Mouse (Mus musculus) kidney, embryonic 15.5 days (tissue): ENCODE data around the gene Gm42517. TPM values are rescaled to one million over a fixed set of nuclear protein-coding genes. Genes with fewer than 3 reads are reported as not detected.

Experiments
- ATAC-seq: fragments of 200-750 bp; cut with Nextera tagmentation; replicated peaks from 2 replicates; pipeline ENCODE4 v1.8.0; 2017; ENCODE audit warnings: moderate TSS enrichment; ENCODE audit not compliant: low FRiP score
- H3K27ac ChIP-seq: fragments of 300-500 bp; sonication (generic); 2 replicates; pipeline ENCODE4 v1.5.1; 2015; ENCODE audit warnings: mild to moderate bottlenecking, inconsistent platforms
- H3K27me3 ChIP-seq: fragments of 300-500 bp; sonication (generic); 2 replicates; pipeline ENCODE4 v1.6.1; 2015; ENCODE audit warnings: inconsistent platforms
- H3K36me3 ChIP-seq: fragments of 300-500 bp; sonication (generic); 2 replicates; pipeline ENCODE4 v1.6.1; 2015; ENCODE audit warnings: inconsistent platforms
- H3K4me1 ChIP-seq: fragments of 300-500 bp; sonication (generic); 2 replicates; pipeline ENCODE4 v1.6.1; 2015; ENCODE audit warnings: inconsistent platforms
- H3K4me2 ChIP-seq: fragments of 300-500 bp; sonication (generic); 2 replicates; pipeline ENCODE4 v1.6.1; 2015; ENCODE audit warnings: moderate library complexity, mild to moderate bottlenecking, inconsistent platforms
- H3K4me3 ChIP-seq: fragments of 300-500 bp; sonication (generic); replicated peaks from 2 replicates; pipeline ENCODE4 v1.5.1; 2015; ENCODE audit warnings: mild to moderate bottlenecking, inconsistent platforms
- H3K9ac ChIP-seq: fragments of 300-500 bp; sonication (generic); 2 replicates; pipeline ENCODE4 v1.6.1; 2015; ENCODE audit warnings: mild to moderate bottlenecking, inconsistent platforms
- H3K9me3 ChIP-seq: fragments of 300-500 bp; sonication (generic); replicated peaks from 2 replicates; pipeline ENCODE4 v1.6.1; 2016; ENCODE audit warnings: inconsistent platforms
- WGBS: fragments of 180-500 bp; shearing (Covaris S2); methylation state at CpG from one replicate; pipeline ENCODE4 v1.1.7; 2015; ENCODE audit warnings: mixed read lengths; 5-methylcytosine and 5-hydroxymethylcytosine counted together
- polyA plus RNA-seq: library from polyadenylated mRNA; unstranded; fragments of >200 nt; fragmentation: Nextera tagmentation; extraction: Ambion mirVana; gene quantifications from 2 replicates; pipeline ENCODE4 v1.2.1, GENCODE M21; 2015

Gm42517 gene
- polyA plus RNA-seq, 1 experiment from 2014 or later = not detected

- H3K4me2 ChIP-seq = peak overlapping the region; percentile 97
- H3K4me3 ChIP-seq = peak overlapping the region; percentile 39
- no peak for ATAC-seq
- H3K27me3 ChIP-seq = peaks cover 98% of the 10 kb centered on the region
- peaks cover 35% of the 10 kb centered on the region for H3K4me1 ChIP-seq
- H3K9me3 ChIP-seq = no peaks in the 10 kb centered on the region
- no peaks in the 10 kb centered on the region for H3K36me3 ChIP-seq
- WGBS = under 1% methylated on average over 49 of the region's 49 CpGs
- 0 out of 2 replicates have a peak overlapping the region, but pooled peaks have one; percentile 11 for H3K9ac ChIP-seq
- no peak overlapping the region for H3K27ac ChIP-seq
Observed at GRCm38 (mm10) chr5:108368851-108369621, 1.3 kb upstream of the Gm42517 start.

GRCm38 (mm10) chr5:108368446-108368845 lies 724 bp upstream of the Gm42517 start:
- H3K4me3 ChIP-seq = peak overlapping the region; percentile 39
- no peak for ATAC-seq
- H3K4me2 ChIP-seq = peak overlapping the region; percentile 97
- 7% methylated on average over 6 of the region's 6 CpGs for WGBS
- H3K27ac ChIP-seq = no peak overlapping the region
- peaks cover 98% of the 10 kb centered on the region for H3K27me3 ChIP-seq
- H3K4me1 ChIP-seq = peaks cover 35% of the 10 kb centered on the region
- H3K36me3 ChIP-seq = no peaks in the 10 kb centered on the region
- H3K9me3 ChIP-seq = no peaks in the 10 kb centered on the region
- H3K9ac ChIP-seq = no peak overlapping the region

- H3K27ac ChIP-seq = no peak overlapping the region
- peak overlapping the region; percentile 97 for H3K4me2 ChIP-seq
- ATAC-seq = peak; percentile 66
- peak overlapping the region; percentile 45 for H3K9ac ChIP-seq
- H3K27me3 ChIP-seq = peaks cover 98% of the 10 kb centered on the region
- H3K4me1 ChIP-seq = peaks cover 35% of the 10 kb centered on the region
- H3K9me3 ChIP-seq = no peaks in the 10 kb centered on the region
- H3K36me3 ChIP-seq = no peaks in the 10 kb centered on the region
- WGBS = under 1% methylated on average over 79 of the region's 100 CpGs
- peak overlapping the region; percentile 56 for H3K4me3 ChIP-seq
Observed at GRCm38 (mm10) chr5:108366984-108367841, 509 bp downstream of the Gm42517 start.

GRCm38 (mm10) chr5:108366328-108366983 lies 1.3 kb downstream of the Gm42517 start:
- 1% methylated on average over 60 of the region's 60 CpGs for WGBS
- Histone ChIP-seq H3K9me3 (no peaks in the 10 kb centered on the region), H3K4me3 (peak overlapping the region; percentile 56), H3K4me1 (peaks cover 35% of the 10 kb centered on the region), H3K27me3 (peaks cover 94% of the 10 kb centered on the region), H3K9ac (0 out of 2 replicates have a peak overlapping the region, but pooled peaks have one; percentile 19), H3K27ac (no peak overlapping the region), H3K4me2 (peak overlapping the region; percentile 97), H3K36me3 (no peaks in the 10 kb centered on the region)
- ATAC-seq = peak; percentile 9; the same call in 1 of the 2 replicates

GRCm38 (mm10) chr5:108362330-108362729 lies 5.4 kb downstream of the Gm42517 start:
- ATAC-seq = no peak
- Histone ChIP-seq H3K27ac (no peak overlapping the region), H3K4me1 (peaks cover 13% of the 10 kb centered on the region), H3K4me3 (no peak overlapping the region), H3K27me3 (peaks cover 54% of the 10 kb centered on the region), H3K36me3 (no peaks in the 10 kb centered on the region), H3K9ac (no peak overlapping the region), H3K4me2 (no peak overlapping the region), H3K9me3 (no peaks in the 10 kb centered on the region)
- 38% methylated on average over 3 of the region's 3 CpGs for WGBS

- Histone ChIP-seq H3K4me3 (no peak overlapping the region), H3K27me3 (peaks cover 33% of the 10 kb centered on the region), H3K9me3 (no peaks in the 10 kb centered on the region), H3K4me1 (no peaks in the 10 kb centered on the region), H3K36me3 (no peaks in the 10 kb centered on the region), H3K4me2 (no peak overlapping the region), H3K27ac (no peak overlapping the region), H3K9ac (no peak overlapping the region)
- no peak for ATAC-seq
- 81% methylated on average over 4 of the region's 4 CpGs for WGBS
Observed at GRCm38 (mm10) chr5:108360211-108360610, 7.5 kb downstream of the Gm42517 start.

- Histone ChIP-seq H3K27ac (no peak overlapping the region), H3K9me3 (no peaks in the 10 kb centered on the region), H3K27me3 (peaks cover 26% of the 10 kb centered on the region), H3K36me3 (no peaks in the 10 kb centered on the region), H3K9ac (no peak overlapping the region), H3K4me2 (no peak overlapping the region), H3K4me3 (no peak overlapping the region), H3K4me1 (no peaks in the 10 kb centered on the region)
- WGBS = 82% methylated on average over 9 of the region's 9 CpGs
- ATAC-seq = no peak
Observed at GRCm38 (mm10) chr5:108359491-108359890, 8.2 kb downstream of the Gm42517 start.

GRCm38 (mm10) chr5:108357862-108358261 lies 9.9 kb downstream of the Gm42517 start:
- Histone ChIP-seq H3K4me2 (no peak overlapping the region), H3K9me3 (no peaks in the 10 kb centered on the region), H3K27me3 (peaks cover 10% of the 10 kb centered on the region), H3K4me1 (no peaks in the 10 kb centered on the region), H3K9ac (no peak overlapping the region), H3K27ac (no peak overlapping the region), H3K4me3 (no peak overlapping the region), H3K36me3 (no peaks in the 10 kb centered on the region)
- 90% methylated on average over 1 of the region's 1 CpGs for WGBS
- ATAC-seq = no peak

- peaks cover 11% of the 10 kb centered on the region for H3K36me3 ChIP-seq
- H3K27me3 ChIP-seq = no peaks in the 10 kb centered on the region
- H3K4me3 ChIP-seq = no peak overlapping the region
- no peak overlapping the region for H3K9ac ChIP-seq
- H3K4me1 ChIP-seq = no peaks in the 10 kb centered on the region
- ATAC-seq = no peak
- no peaks in the 10 kb centered on the region for H3K9me3 ChIP-seq
- H3K4me2 ChIP-seq = no peak overlapping the region
- no peak overlapping the region for H3K27ac ChIP-seq
- WGBS = 78% methylated on average over 2 of the region's 2 CpGs
Observed at GRCm38 (mm10) chr5:108354056-108354455, 13.7 kb downstream of the Gm42517 start.

- H3K9ac ChIP-seq = no peak overlapping the region
- H3K4me1 ChIP-seq = no peaks in the 10 kb centered on the region
- no peak overlapping the region for H3K4me2 ChIP-seq
- no peak overlapping the region for H3K4me3 ChIP-seq
- no peak for ATAC-seq
- WGBS = 95% methylated on average over 9 of the region's 9 CpGs
- no peaks in the 10 kb centered on the region for H3K9me3 ChIP-seq
- peaks cover 34% of the 10 kb centered on the region for H3K36me3 ChIP-seq
- no peaks in the 10 kb centered on the region for H3K27me3 ChIP-seq
- H3K27ac ChIP-seq = no peak overlapping the region
Observed at GRCm38 (mm10) chr5:108349511-108350148, 18.1 kb downstream of the Gm42517 start.

GRCm38 (mm10) chr5:108347843-108348242 lies 19.9 kb downstream of the Gm42517 start:
- Histone ChIP-seq H3K4me1 (no peaks in the 10 kb centered on the region), H3K36me3 (peaks cover 46% of the 10 kb centered on the region), H3K9ac (no peak overlapping the region), H3K27ac (no peak overlapping the region), H3K4me3 (no peak overlapping the region), H3K4me2 (no peak overlapping the region), H3K9me3 (no peaks in the 10 kb centered on the region), H3K27me3 (no peaks in the 10 kb centered on the region)
- no peak for ATAC-seq
- WGBS = 87% methylated on average over 6 of the region's 6 CpGs
